Mouse (Mus musculus): ENCODE measurements at regions not wholly inside any gene's neighbourhood (a gene's known extent, or its start where the extent isn't known, plus 50 kb on each side); places are given as distances from the start of the nearest gene placed in this dataset.
A peak's percentile ranks its signal among the peaks of the same experiment; 100 is the strongest.

- Histone ChIP-seq H3K27ac (no peak overlapping the region), H3K36me3 (no peaks in the 10 kb centered on the region), H3K4me3 (no peak overlapping the region), H3K27me3 (no peaks in the 10 kb centered on the region), H3K9ac (no peak overlapping the region), H3K9me3 (no peaks in the 10 kb centered on the region), H3K4me1 (no peaks in the 10 kb centered on the region), H3K4me2 (no peak overlapping the region)
- 86% methylated on average over 1 of the region's 1 CpGs for WGBS
- no peak for ATAC-seq (ENCODE audit: borderline replicate concordance, extremely low read depth, low FRiP score, low TSS enrichment)
Measured at GRCm38 (mm10) chr9:82484341-82484740, 345.0 kb upstream of the Irak1bp1 start.

DNA sequence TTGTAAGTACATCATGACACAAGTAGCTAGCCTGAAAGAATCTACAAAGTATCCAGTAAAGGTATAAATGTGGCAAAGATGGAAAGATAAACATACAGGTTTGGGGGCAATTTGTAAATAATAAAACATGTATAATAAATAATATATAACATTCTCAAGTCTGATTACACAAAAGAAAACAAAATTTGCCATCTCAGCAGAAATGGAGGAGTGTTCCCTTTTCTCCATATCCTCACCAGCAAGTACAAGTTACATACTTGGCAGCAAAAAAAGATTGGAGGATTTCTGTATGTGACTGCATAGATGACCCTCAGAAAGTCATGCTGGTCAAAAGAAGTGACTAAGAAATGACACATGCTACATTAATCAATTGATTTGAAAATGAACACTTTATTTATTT, 335.9 kb upstream of the Irak1bp1 start:
- Histone ChIP-seq H3K27me3 (no peaks in the 10 kb centered on the region), H3K9ac (no peak overlapping the region), H3K4me1 (no peaks in the 10 kb centered on the region), H3K4me2 (no peak overlapping the region), H3K36me3 (no peaks in the 10 kb centered on the region), H3K4me3 (no peak overlapping the region), H3K9me3 (no peaks in the 10 kb centered on the region), H3K27ac (no peak overlapping the region)
- no peak for ATAC-seq (ENCODE audit: borderline replicate concordance, extremely low read depth, low FRiP score, low TSS enrichment)

DNA sequence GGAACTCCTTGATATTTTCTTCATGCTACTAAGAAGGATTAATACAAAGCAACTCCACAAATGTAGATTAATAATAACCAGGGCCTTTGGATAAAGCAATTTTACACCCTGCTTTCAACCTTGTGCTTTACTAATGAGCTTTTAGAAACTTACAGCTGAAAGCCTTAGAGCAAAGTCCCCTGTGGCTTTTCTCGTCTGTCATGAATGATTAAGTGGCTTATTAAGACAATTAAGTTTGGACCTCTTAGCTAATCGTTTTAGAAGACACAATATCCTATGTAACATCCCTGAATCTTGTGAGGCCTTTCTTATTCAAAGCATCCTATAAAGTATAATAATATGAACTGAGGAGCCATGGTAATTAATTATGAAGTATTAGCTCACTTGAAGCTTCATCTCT, 319.3 kb upstream of the Irak1bp1 start:
- no peak overlapping the region for H3K27ac ChIP-seq
- H3K36me3 ChIP-seq, result no peaks in the 10 kb centered on the region
- H3K4me3 ChIP-seq, result no peak overlapping the region
- ATAC-seq (ENCODE audit: borderline replicate concordance, extremely low read depth, low FRiP score, low TSS enrichment), result no peak
- H3K9ac ChIP-seq, result no peak overlapping the region
- no peak overlapping the region for H3K4me2 ChIP-seq
- 50% methylated on average over 2 of the region's 2 CpGs for WGBS
- H3K27me3 ChIP-seq, result no peaks in the 10 kb centered on the region
- no peaks in the 10 kb centered on the region for H3K9me3 ChIP-seq
- H3K4me1 ChIP-seq, result no peaks in the 10 kb centered on the region

GRCm38 (mm10) chr9:82518993-82519392, 310.3 kb upstream of the Irak1bp1 start:
- Histone ChIP-seq H3K4me2 (no peak overlapping the region), H3K9me3 (no peaks in the 10 kb centered on the region), H3K27me3 (no peaks in the 10 kb centered on the region), H3K9ac (no peak overlapping the region), H3K36me3 (no peaks in the 10 kb centered on the region), H3K4me3 (no peak overlapping the region), H3K27ac (no peak overlapping the region), H3K4me1 (no peaks in the 10 kb centered on the region)
- no peak for ATAC-seq (ENCODE audit: borderline replicate concordance, extremely low read depth, low FRiP score, low TSS enrichment)
- WGBS, result 27% methylated on average over 1 of the region's 1 CpGs

- ATAC-seq (ENCODE audit: borderline replicate concordance, extremely low read depth, low FRiP score, low TSS enrichment), result no peak
- H3K4me2 ChIP-seq, result no peak overlapping the region
- no peak overlapping the region for H3K4me3 ChIP-seq
- H3K9ac ChIP-seq, result no peak overlapping the region
- H3K9me3 ChIP-seq, result no peaks in the 10 kb centered on the region
- no peaks in the 10 kb centered on the region for H3K36me3 ChIP-seq
- no peak overlapping the region for H3K27ac ChIP-seq
- 77% methylated on average over 8 of the region's 8 CpGs for WGBS
- H3K27me3 ChIP-seq, result no peaks in the 10 kb centered on the region
- H3K4me1 ChIP-seq, result no peaks in the 10 kb centered on the region
Measured at GRCm38 (mm10) chr9:82527867-82528385, 301.4 kb upstream of the Irak1bp1 start.

DNA sequence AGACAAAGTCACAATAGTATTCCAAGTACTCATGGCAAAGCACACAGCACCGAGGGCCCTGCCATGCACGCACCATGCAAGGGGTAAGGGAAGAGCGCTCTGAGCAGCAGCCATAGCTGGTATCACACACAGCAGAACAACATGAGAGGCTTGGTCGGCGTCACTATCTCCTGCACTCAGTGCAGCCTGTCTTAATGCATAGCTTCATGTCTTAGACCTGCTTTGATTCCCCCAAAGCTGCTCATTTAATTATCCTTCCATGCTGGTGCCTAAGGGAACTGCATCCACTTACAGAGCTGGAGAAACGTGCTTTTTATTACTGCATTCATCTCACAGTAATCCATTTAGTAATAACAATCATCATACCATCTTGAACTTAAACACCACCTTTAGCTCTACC, 276.6 kb upstream of the Irak1bp1 start:
- H3K9me3 ChIP-seq, result no peaks in the 10 kb centered on the region
- no peaks in the 10 kb centered on the region for H3K36me3 ChIP-seq
- H3K4me2 ChIP-seq, result no peak overlapping the region
- H3K27ac ChIP-seq, result no peak overlapping the region
- ATAC-seq (ENCODE audit: borderline replicate concordance, extremely low read depth, low FRiP score, low TSS enrichment), result no peak
- H3K27me3 ChIP-seq, result no peaks in the 10 kb centered on the region
- no peaks in the 10 kb centered on the region for H3K4me1 ChIP-seq
- H3K9ac ChIP-seq, result no peak overlapping the region
- WGBS, result 82% methylated on average over 6 of the region's 6 CpGs
- H3K4me3 ChIP-seq, result no peak overlapping the region

GRCm38 (mm10) chr9:82553213-82553612, 276.1 kb upstream of the Irak1bp1 start:
- Histone ChIP-seq H3K9me3 (no peaks in the 10 kb centered on the region), H3K4me3 (no peak overlapping the region), H3K36me3 (no peaks in the 10 kb centered on the region), H3K9ac (no peak overlapping the region), H3K27ac (no peak overlapping the region), H3K4me2 (no peak overlapping the region), H3K27me3 (no peaks in the 10 kb centered on the region), H3K4me1 (no peaks in the 10 kb centered on the region)
- 86% methylated on average over 3 of the region's 3 CpGs for WGBS
- ATAC-seq (ENCODE audit: borderline replicate concordance, extremely low read depth, low FRiP score, low TSS enrichment), result no peak

GRCm38 (mm10) chr9:82562551-82563465, 266.5 kb upstream of the Irak1bp1 start:
- H3K9me3 ChIP-seq, result no peaks in the 10 kb centered on the region
- no peaks in the 10 kb centered on the region for H3K4me1 ChIP-seq
- no peaks in the 10 kb centered on the region for H3K27me3 ChIP-seq
- no peak overlapping the region for H3K4me3 ChIP-seq
- no peak overlapping the region for H3K9ac ChIP-seq
- WGBS, result 35% methylated on average over 1 of the region's 1 CpGs
- no peak overlapping the region for H3K4me2 ChIP-seq
- ATAC-seq (ENCODE audit: borderline replicate concordance, extremely low read depth, low FRiP score, low TSS enrichment), result peak; percentile 91; the same call in 1 of the 2 replicates
- no peak overlapping the region for H3K27ac ChIP-seq
- H3K36me3 ChIP-seq, result no peaks in the 10 kb centered on the region

- Histone ChIP-seq H3K27me3 (no peaks in the 10 kb centered on the region), H3K27ac (no peak overlapping the region), H3K9me3 (no peaks in the 10 kb centered on the region), H3K4me3 (no peak overlapping the region), H3K4me1 (no peaks in the 10 kb centered on the region), H3K9ac (no peak overlapping the region), H3K4me2 (no peak overlapping the region), H3K36me3 (no peaks in the 10 kb centered on the region)
- 74% methylated on average over 4 of the region's 4 CpGs for WGBS
- no peak for ATAC-seq (ENCODE audit: borderline replicate concordance, extremely low read depth, low FRiP score, low TSS enrichment)
Measured at GRCm38 (mm10) chr9:82581373-82582018, 247.8 kb upstream of the Irak1bp1 start.

DNA sequence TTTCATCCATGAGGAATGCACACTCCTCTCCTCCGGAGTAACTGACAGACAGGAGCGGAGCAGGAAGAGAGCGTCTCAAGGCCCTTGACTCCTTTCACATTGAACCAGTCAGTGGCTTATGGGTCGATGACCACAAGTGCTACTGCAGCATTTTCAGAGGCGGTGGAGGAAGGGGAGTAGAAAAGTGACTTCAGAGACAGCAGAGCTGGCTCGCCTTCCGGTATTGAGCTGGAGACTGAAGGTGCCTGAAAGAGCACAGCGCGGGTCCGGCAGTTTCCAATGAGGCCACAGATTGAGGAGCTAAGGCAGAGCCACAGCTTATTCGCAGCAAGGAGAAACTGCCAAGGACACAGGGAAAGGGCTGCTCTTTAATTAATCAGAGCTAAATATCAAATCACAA, 220.2 kb upstream of the Irak1bp1 start:
- Histone ChIP-seq H3K4me1 (no peaks in the 10 kb centered on the region), H3K36me3 (no peaks in the 10 kb centered on the region), H3K27me3 (no peaks in the 10 kb centered on the region), H3K9me3 (no peaks in the 10 kb centered on the region), H3K4me2 (no peak overlapping the region), H3K9ac (no peak overlapping the region), H3K4me3 (no peak overlapping the region), H3K27ac (no peak overlapping the region)
- no peak for ATAC-seq (ENCODE audit: borderline replicate concordance, extremely low read depth, low FRiP score, low TSS enrichment)
- WGBS, result 63% methylated on average over 11 of the region's 11 CpGs

DNA sequence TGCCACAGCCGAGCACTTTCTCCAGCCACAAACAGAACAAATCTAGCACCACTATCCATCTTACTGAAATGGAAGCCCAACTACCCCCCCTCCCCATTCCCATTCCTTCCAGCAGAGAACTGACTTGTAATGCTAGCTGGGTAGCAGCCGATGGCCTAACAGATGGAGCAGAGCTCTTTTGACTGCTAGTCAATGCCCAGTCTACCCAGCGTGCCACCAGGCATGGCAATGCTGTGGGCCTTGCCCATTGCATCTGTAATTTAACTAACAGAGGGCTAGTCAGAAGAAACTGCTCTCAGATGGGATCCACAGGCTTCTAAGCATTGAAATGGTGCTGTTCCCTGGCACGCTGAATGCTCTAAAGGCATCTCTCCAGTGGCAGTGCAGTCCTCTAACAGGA, 219.4 kb upstream of the Irak1bp1 start:
- Histone ChIP-seq H3K27ac (no peak overlapping the region), H3K36me3 (no peaks in the 10 kb centered on the region), H3K9ac (no peak overlapping the region), H3K9me3 (no peaks in the 10 kb centered on the region), H3K4me3 (no peak overlapping the region), H3K4me2 (no peak overlapping the region), H3K4me1 (no peaks in the 10 kb centered on the region), H3K27me3 (no peaks in the 10 kb centered on the region)
- no peak for ATAC-seq (ENCODE audit: borderline replicate concordance, extremely low read depth, low FRiP score, low TSS enrichment)
- WGBS, result 77% methylated on average over 4 of the region's 4 CpGs

DNA sequence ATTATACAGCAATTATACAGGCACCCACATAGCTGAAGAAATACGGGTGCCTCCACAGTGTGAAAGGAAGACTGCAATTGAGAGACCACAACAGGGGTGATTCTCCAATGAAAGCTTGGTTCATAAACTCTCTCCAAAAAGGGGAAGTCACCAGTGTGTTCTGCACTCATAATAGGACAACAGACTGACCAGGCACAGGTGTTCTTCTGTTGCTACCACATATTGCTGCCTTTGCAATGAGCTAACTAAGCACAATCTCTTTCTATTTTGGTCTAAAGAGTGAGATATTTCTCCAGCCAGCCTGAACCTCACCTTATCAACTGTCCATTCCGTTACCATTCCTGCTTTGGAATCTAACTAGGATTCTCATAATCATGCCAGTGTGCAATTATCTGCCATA, 216.8 kb upstream of the Irak1bp1 start:
- H3K36me3 ChIP-seq, result no peaks in the 10 kb centered on the region
- 84% methylated on average over 2 of the region's 2 CpGs for WGBS

More for the DNA sequence above, 216.8 kb upstream of the Irak1bp1 start:
- Histone ChIP-seq H3K27ac (no peak overlapping the region), H3K27me3 (no peaks in the 10 kb centered on the region), H3K9me3 (no peaks in the 10 kb centered on the region), H3K4me1 (no peaks in the 10 kb centered on the region), H3K4me2 (no peak overlapping the region), H3K4me3 (no peak overlapping the region), H3K9ac (no peak overlapping the region)
- no peak for ATAC-seq (ENCODE audit: borderline replicate concordance, extremely low read depth, low FRiP score, low TSS enrichment)

Measured in lung, embryonic 15.5 days (tissue).